Mouse (Mus musculus): ENCODE data around the gene D6Ertd527e. TPM values are rescaled to one million over a fixed set of nuclear protein-coding genes. Genes with fewer than 3 reads are reported as not detected.

Gene D6Ertd527e
- polyA plus RNA-seq, 1 experiment from 2014 or later = 0.11 TPM

GRCm38 (mm10) chr6:87133966-87134546 lies 29.5 kb downstream of the D6Ertd527e start:
- Histone ChIP-seq H3K4me3 (no peak overlapping the region), H3K27me3 (no peaks in the 10 kb centered on the region), H3K9ac (no peak overlapping the region), H3K9me3 (peaks cover 4% of the 10 kb centered on the region; the same call in 1 of the 2 replicates), H3K27ac (replicated peaks) (no peak overlapping the region), H3K4me1 (replicated peaks) (no peaks in the 10 kb centered on the region), H3K36me3 (peaks cover 12% of the 10 kb centered on the region), H3K4me2 (no peak overlapping the region)
- whole genome bisulfite sequencing = 68% methylated on average over 12 of the region's 12 CpGs
- ATAC-seq (ENCODE audit: low read depth) = no peak

- H3K9ac ChIP-seq = no peak overlapping the region
- H3K9me3 ChIP-seq = no peaks in the 10 kb centered on the region
- WGBS = 92% methylated on average over 5 of the region's 5 CpGs
- H3K27ac ChIP-seq (replicated peaks) = no peak overlapping the region
- H3K4me3 ChIP-seq = no peak overlapping the region
- H3K4me1 ChIP-seq (replicated peaks) = peaks cover 9% of the 10 kb centered on the region; the same call in 1 of the 2 replicates
- peaks cover 12% of the 10 kb centered on the region for H3K36me3 ChIP-seq
- no peaks in the 10 kb centered on the region for H3K27me3 ChIP-seq
- H3K4me2 ChIP-seq = no peak overlapping the region
- ATAC-seq (ENCODE audit: low read depth) = no peak
Observed at GRCm38 (mm10) chr6:87138479-87138878, 33.9 kb downstream of the D6Ertd527e start.

- Histone ChIP-seq H3K9ac (no peak overlapping the region), H3K4me1 (replicated peaks) (peaks cover 9% of the 10 kb centered on the region; the same call in 1 of the 2 replicates), H3K36me3 (peaks cover 12% of the 10 kb centered on the region), H3K27me3 (no peaks in the 10 kb centered on the region), H3K9me3 (no peaks in the 10 kb centered on the region), H3K4me3 (no peak overlapping the region), H3K4me2 (no peak overlapping the region), H3K27ac (replicated peaks) (no peak overlapping the region)
- 74% methylated on average over 12 of the region's 12 CpGs for WGBS
- no peak for ATAC-seq (ENCODE audit: low read depth)
Observed at GRCm38 (mm10) chr6:87139796-87140553, 35.4 kb downstream of the D6Ertd527e start.

- no peak overlapping the region for H3K4me3 ChIP-seq
- 89% methylated on average over 5 of the region's 5 CpGs for WGBS
- H3K36me3 ChIP-seq = no peaks in the 10 kb centered on the region
- H3K9me3 ChIP-seq = no peaks in the 10 kb centered on the region
- ATAC-seq (ENCODE audit: low read depth) = no peak
- H3K4me1 ChIP-seq (replicated peaks) = peaks cover 9% of the 10 kb centered on the region; the same call in 1 of the 2 replicates
- no peak overlapping the region for H3K27ac ChIP-seq (replicated peaks)
- H3K27me3 ChIP-seq = no peaks in the 10 kb centered on the region
- no peak overlapping the region for H3K4me2 ChIP-seq
- H3K9ac ChIP-seq = no peak overlapping the region
Observed at GRCm38 (mm10) chr6:87142239-87142638, 37.7 kb downstream of the D6Ertd527e start.

- ATAC-seq (ENCODE audit: low read depth) = no peak
Observed at GRCm38 (mm10) chr6:87143594-87143993, 39.0 kb downstream of the D6Ertd527e start.

GRCm38 (mm10) chr6:87147921-87148320 lies 43.4 kb downstream of the D6Ertd527e start:
- Histone ChIP-seq H3K9ac (no peak overlapping the region), H3K4me1 (replicated peaks) (no peaks in the 10 kb centered on the region; the same call in 1 of the 2 replicates), H3K36me3 (no peaks in the 10 kb centered on the region), H3K27ac (replicated peaks) (no peak overlapping the region), H3K4me3 (no peak overlapping the region), H3K27me3 (no peaks in the 10 kb centered on the region), H3K4me2 (no peak overlapping the region), H3K9me3 (no peaks in the 10 kb centered on the region)
- 85% methylated on average over 3 of the region's 3 CpGs for WGBS
- ATAC-seq (ENCODE audit: low read depth) = no peak

More at GRCm38 (mm10) chr6:87143594-87143993, 39.0 kb downstream of the D6Ertd527e start:
- H3K9me3 ChIP-seq = no peaks in the 10 kb centered on the region
- H3K4me3 ChIP-seq = no peak overlapping the region
- no peaks in the 10 kb centered on the region for H3K36me3 ChIP-seq
- peaks cover 9% of the 10 kb centered on the region; the same call in 1 of the 2 replicates for H3K4me1 ChIP-seq (replicated peaks)
- no peak overlapping the region for H3K27ac ChIP-seq (replicated peaks)
- 69% methylated on average over 13 of the region's 13 CpGs for WGBS
- H3K27me3 ChIP-seq = no peaks in the 10 kb centered on the region
- H3K4me2 ChIP-seq = no peak overlapping the region
- H3K9ac ChIP-seq = no peak overlapping the region

- no peaks in the 10 kb centered on the region; the same call in 1 of the 2 replicates for H3K4me1 ChIP-seq (replicated peaks)
- H3K27me3 ChIP-seq = no peaks in the 10 kb centered on the region
- H3K4me2 ChIP-seq = no peak overlapping the region
- H3K36me3 ChIP-seq = no peaks in the 10 kb centered on the region
- 81% methylated on average over 7 of the region's 7 CpGs for WGBS
- no peak overlapping the region for H3K27ac ChIP-seq (replicated peaks)
- no peak overlapping the region for H3K4me3 ChIP-seq
- no peak for ATAC-seq (ENCODE audit: low read depth)
- H3K9ac ChIP-seq = no peak overlapping the region
- H3K9me3 ChIP-seq = no peaks in the 10 kb centered on the region
Observed at GRCm38 (mm10) chr6:87150471-87150870, 45.9 kb downstream of the D6Ertd527e start.

- H3K27ac ChIP-seq (replicated peaks) = no peak overlapping the region
- no peaks in the 10 kb centered on the region for H3K27me3 ChIP-seq
- no peak overlapping the region for H3K4me2 ChIP-seq
- no peak overlapping the region for H3K9ac ChIP-seq
- WGBS = 85% methylated on average over 8 of the region's 8 CpGs
- H3K4me1 ChIP-seq (replicated peaks) = no peaks in the 10 kb centered on the region; the same call in 1 of the 2 replicates
- no peak for ATAC-seq (ENCODE audit: low read depth)
- no peaks in the 10 kb centered on the region for H3K36me3 ChIP-seq
- no peak overlapping the region for H3K4me3 ChIP-seq
- no peaks in the 10 kb centered on the region for H3K9me3 ChIP-seq
Observed at GRCm38 (mm10) chr6:87151427-87151826, 46.9 kb downstream of the D6Ertd527e start.

GRCm38 (mm10) chr6:87152461-87153230 lies 48.1 kb downstream of the D6Ertd527e start:
- H3K4me2 ChIP-seq = no peak overlapping the region
- H3K36me3 ChIP-seq = no peaks in the 10 kb centered on the region
- ATAC-seq (ENCODE audit: low read depth) = no peak
- no peaks in the 10 kb centered on the region; the same call in 1 of the 2 replicates for H3K4me1 ChIP-seq (replicated peaks)
- no peak overlapping the region for H3K9ac ChIP-seq
- H3K9me3 ChIP-seq = no peaks in the 10 kb centered on the region
- no peaks in the 10 kb centered on the region for H3K27me3 ChIP-seq
- 76% methylated on average over 21 of the region's 21 CpGs for WGBS
- H3K27ac ChIP-seq (replicated peaks) = no peak overlapping the region
- H3K4me3 ChIP-seq = no peak overlapping the region

GRCm38 (mm10) chr6:87153231-87153580 lies 48.7 kb downstream of the D6Ertd527e start:
- WGBS = 91% methylated on average over 7 of the region's 7 CpGs
- Histone ChIP-seq H3K27me3 (no peaks in the 10 kb centered on the region), H3K9me3 (no peaks in the 10 kb centered on the region), H3K27ac (replicated peaks) (no peak overlapping the region), H3K9ac (no peak overlapping the region), H3K4me3 (no peak overlapping the region), H3K4me1 (replicated peaks) (no peaks in the 10 kb centered on the region; the same call in 1 of the 2 replicates), H3K36me3 (no peaks in the 10 kb centered on the region), H3K4me2 (no peak overlapping the region)
- ATAC-seq (ENCODE audit: low read depth) = no peak

GRCm38 (mm10) chr6:87153836-87154235 lies 49.3 kb downstream of the D6Ertd527e start:
- no peak for ATAC-seq (ENCODE audit: low read depth)
- no peaks in the 10 kb centered on the region for H3K27me3 ChIP-seq
- no peak overlapping the region for H3K27ac ChIP-seq (replicated peaks)
- H3K36me3 ChIP-seq = no peaks in the 10 kb centered on the region
- no peak overlapping the region for H3K4me3 ChIP-seq
- H3K4me1 ChIP-seq (replicated peaks) = no peaks in the 10 kb centered on the region; the same call in 1 of the 2 replicates
- no peak overlapping the region for H3K4me2 ChIP-seq
- H3K9ac ChIP-seq = no peak overlapping the region
- H3K9me3 ChIP-seq = no peaks in the 10 kb centered on the region
- 81% methylated on average over 3 of the region's 3 CpGs for WGBS

- Histone ChIP-seq H3K27ac (replicated peaks) (no peak overlapping the region), H3K9me3 (no peaks in the 10 kb centered on the region), H3K27me3 (no peaks in the 10 kb centered on the region), H3K4me1 (replicated peaks) (peaks cover 12% of the 10 kb centered on the region; the same call in 1 of the 2 replicates), H3K9ac (no peak overlapping the region), H3K4me3 (no peak overlapping the region), H3K4me2 (no peak overlapping the region), H3K36me3 (no peaks in the 10 kb centered on the region)
- ATAC-seq (ENCODE audit: low read depth) = no peak
- 64% methylated on average over 7 of the region's 7 CpGs for WGBS
Observed at GRCm38 (mm10) chr6:87158062-87158623, 53.6 kb downstream of the D6Ertd527e start.
